Mouse (Mus musculus): ENCODE results near the gene Lgals3bp. TPM values are rescaled to one million over a fixed set of nuclear protein-coding genes. Genes with fewer than 3 reads are reported as not detected.

The Lgals3bp gene
- total and polyA plus RNA-seq, 3 experiments: 67.3 to 338 (median 146) TPM

DNA sequence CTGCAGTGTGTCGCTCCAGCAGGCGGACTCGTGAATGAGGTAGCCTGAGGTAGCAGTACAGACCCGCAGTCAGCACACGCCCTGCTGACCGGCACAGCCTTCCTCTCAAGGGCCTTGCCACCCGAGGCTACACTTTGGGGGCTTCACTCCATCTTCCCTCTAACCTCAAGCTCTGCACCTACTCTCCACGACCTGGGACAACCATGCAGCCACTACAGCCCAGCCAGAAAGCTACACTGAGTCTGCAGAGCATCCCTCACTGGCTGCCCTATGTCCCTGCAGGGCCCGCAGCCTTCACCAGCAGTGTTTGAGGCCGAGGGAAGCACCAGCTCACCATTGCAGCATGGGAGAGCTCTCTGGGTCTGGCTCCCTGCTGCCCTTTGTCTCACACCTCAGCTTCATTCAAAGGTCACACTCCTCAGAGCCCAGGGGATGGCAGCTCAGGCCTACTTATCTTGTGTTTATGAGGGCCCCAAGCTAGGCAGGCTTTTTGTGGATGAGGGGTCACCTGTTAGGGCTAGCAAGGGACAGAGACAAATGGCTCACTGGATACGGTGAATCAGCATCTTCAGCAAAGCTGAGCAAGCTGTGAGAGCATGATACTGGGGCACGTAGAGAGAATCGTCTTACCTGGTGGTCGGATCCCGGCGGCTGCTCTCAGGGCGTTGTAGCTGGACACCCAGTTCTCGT lies 6.3 kb upstream of the Lgals3bp start:
- Histone ChIP-seq H3K36me3 (replicated peaks in 1 of 2; ENCODE audit: control insufficient read depth in 1 of 2, insufficient read depth in 1 of 2, low read length in 1 of 2) (peaks cover 54 to 79% of the 10 kb centered on the region in 2 experiments), H3K9ac (ENCODE audit: insufficient read depth, low read depth) (no peak overlapping the region), H3K4me3 (replicated peaks in 1 of 3; ENCODE audit: low read depth in 2 of 3, low read length in 2 of 3, poor library complexity in 1 of 3) (no peak overlapping the region), H3K4me2 (ENCODE audit: insufficient read depth, low read depth, poor library complexity, severe bottlenecking) (no peak overlapping the region), H3K4me1 (ENCODE audit: control insufficient read depth in 1 of 2, insufficient read depth in 2 of 2) (peaks cover 21 to 38% of the 10 kb centered on the region in 2 experiments), H3K27ac (ENCODE audit: insufficient read depth, low read depth) (no peak overlapping the region), H3K9me3 (replicated peaks; ENCODE audit: low read length) (no peaks in the 10 kb centered on the region), H3K27me3 (replicated peaks) (no peaks in the 10 kb centered on the region), H3K79me2 (replicated peaks; ENCODE audit: control insufficient read depth, extremely low read depth, insufficient read depth, poor library complexity, severe bottlenecking) (no peaks in the 10 kb centered on the region)
- DNase-seq (ENCODE audit: extremely low read depth): no peak
- TF ChIP-seq TCF12 (IDR thresholded peaks at IDR 0.05; ENCODE audit: low read depth, low read length) (no peak), CHD1 (IDR thresholded peaks at IDR 0.05; ENCODE audit: low read depth, low read length) (no peak), JUND (conservative IDR thresholded peaks at IDR 0.05; ENCODE audit: low read depth, low read length) (no peak), KAT2A (IDR thresholded peaks at IDR 0.05; ENCODE audit: insufficient replicate concordance, low read length) (no peak), TBP (conservative IDR thresholded peaks at IDR 0.05; ENCODE audit: low read depth, low read length) (no peak), POLR2A (IDR thresholded peaks at IDR 0.05; ENCODE audit: low read depth, low read length) (no peak), POLR2AphosphoS2 (IDR thresholded peaks at IDR 0.05; ENCODE audit: low read depth, low read length) (no peak), USF1 (IDR thresholded peaks at IDR 0.05; ENCODE audit: low read depth, low read length) (no peak), MYC (IDR thresholded peaks at IDR 0.05; ENCODE audit: low read depth, low read length) (no peak), ZKSCAN1 (IDR thresholded peaks at IDR 0.05; ENCODE audit: borderline replicate concordance, low read depth, low read length) (no peak), GABPA (IDR thresholded peaks at IDR 0.05; ENCODE audit: insufficient replicate concordance, low read depth, low read length) (no peak), USF2 (conservative IDR thresholded peaks at IDR 0.05; ENCODE audit: low read depth, low read length) (no peak), MEF2A (IDR thresholded peaks at IDR 0.05; ENCODE audit: borderline replicate concordance, low read depth, low read length) (no peak)
- in situ Hi-C loops (cut with MboI; ENCODE audit: low pct_ligation_motif_present, low pct_unique_long_range_greater_than_20kb, low sequenced_read_pairs): no loop called here
- dilution Hi-C loops (cut with MboI; ENCODE audit: extremely low pct_ligation_motif_present, extremely low pct_unique_long_range_greater_than_20kb, low sequenced_read_pairs): no loop called here

DNA sequence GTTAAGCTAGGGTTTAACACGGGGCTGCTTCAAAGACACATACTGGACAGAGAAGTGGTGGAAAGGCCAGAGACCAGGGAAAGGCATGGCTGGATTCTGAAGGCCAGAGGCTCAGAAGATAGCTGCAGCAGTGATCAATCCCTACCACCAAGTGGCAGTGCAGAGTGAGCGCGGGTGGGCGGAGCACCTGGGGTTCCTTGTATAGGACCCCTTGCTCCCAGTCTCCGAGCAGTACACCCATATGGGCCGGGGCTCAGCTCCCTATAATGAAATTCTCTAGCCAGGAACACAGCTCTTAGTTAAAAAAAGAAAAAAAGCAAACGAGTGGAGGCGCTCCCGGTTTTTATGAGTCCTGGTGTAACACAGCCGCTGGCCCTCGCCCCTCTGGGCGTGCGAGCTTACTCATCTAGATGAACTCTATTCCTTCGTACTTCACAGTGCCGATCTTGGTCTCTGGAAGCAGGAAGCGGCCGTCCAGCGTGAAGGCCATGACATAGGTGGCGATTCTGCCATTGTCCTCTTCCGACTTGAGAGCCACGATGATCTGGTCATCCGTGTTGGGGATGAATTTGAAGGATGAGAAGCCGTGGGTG lies 5.5 kb upstream of the Lgals3bp start:
- no peak overlapping the region for H3K4me2 ChIP-seq (ENCODE audit: insufficient read depth, low read depth, poor library complexity, severe bottlenecking)
- H3K9ac ChIP-seq (ENCODE audit: insufficient read depth, low read depth): no peak overlapping the region
- dilution Hi-C loops (cut with MboI; ENCODE audit: extremely low pct_ligation_motif_present, extremely low pct_unique_long_range_greater_than_20kb, low sequenced_read_pairs): no loop called here
- H3K4me1 ChIP-seq (ENCODE audit: control insufficient read depth in 1 of 2, insufficient read depth in 2 of 2): peaks cover 24 to 45% of the 10 kb centered on the region in 2 experiments
- DNase-seq (ENCODE audit: extremely low read depth): no peak
- in situ Hi-C loops (cut with MboI; ENCODE audit: low pct_ligation_motif_present, low pct_unique_long_range_greater_than_20kb, low sequenced_read_pairs): no loop called here
- H3K36me3 ChIP-seq (replicated peaks in 1 of 2; ENCODE audit: control insufficient read depth in 1 of 2, insufficient read depth in 1 of 2, low read length in 1 of 2): peaks cover 54 to 71% of the 10 kb centered on the region in 2 experiments
- no peak overlapping the region for H3K4me3 ChIP-seq (replicated peaks in 1 of 3; ENCODE audit: low read depth in 2 of 3, low read length in 2 of 3, poor library complexity in 1 of 3)
- H3K27me3 ChIP-seq (replicated peaks): no peaks in the 10 kb centered on the region
- H3K79me2 ChIP-seq (replicated peaks; ENCODE audit: control insufficient read depth, extremely low read depth, insufficient read depth, poor library complexity, severe bottlenecking): no peaks in the 10 kb centered on the region
- no peak overlapping the region for H3K27ac ChIP-seq (ENCODE audit: insufficient read depth, low read depth)
- H3K9me3 ChIP-seq (replicated peaks; ENCODE audit: low read length): no peaks in the 10 kb centered on the region
- TF ChIP-seq GABPA (IDR thresholded peaks at IDR 0.05; ENCODE audit: insufficient replicate concordance, low read depth, low read length): no peak
- no peak for TF ChIP-seq RCOR1 (conservative IDR thresholded peaks at IDR 0.05; ENCODE audit: low read depth, low read length)
- peak; percentile 51 for TF ChIP-seq SMC3 (IDR thresholded peaks at IDR 0.05; ENCODE audit: low read depth, low read length)
- TF ChIP-seq MXI1 (IDR thresholded peaks at IDR 0.05; ENCODE audit: low read depth, low read length): no peak
- no peak for TF ChIP-seq TBP (conservative IDR thresholded peaks at IDR 0.05; ENCODE audit: low read depth, low read length)
- TF ChIP-seq ETS1 (conservative IDR thresholded peaks at IDR 0.05; ENCODE audit: low read depth, low read length): no peak
- no peak for TF ChIP-seq BHLHE40 (IDR thresholded peaks at IDR 0.05; ENCODE audit: low read depth, low read length)
- TF ChIP-seq IRF4 (IDR thresholded peaks at IDR 0.05; ENCODE audit: low read depth, low read length): no peak
- 0 out of 2 replicates have a peak, but pooled peaks have one; percentile 5 for TF ChIP-seq NRF1 (IDR thresholded peaks at IDR 0.05; ENCODE audit: low read depth, low read length)
- no peak for TF ChIP-seq ZC3H11A (IDR thresholded peaks at IDR 0.05; ENCODE audit: low read depth, low read length)
- TF ChIP-seq MAFK (IDR thresholded peaks at IDR 0.05; ENCODE audit: insufficient replicate concordance, low read length): no peak
- TF ChIP-seq TCF12 (IDR thresholded peaks at IDR 0.05; ENCODE audit: low read depth, low read length): no peak
- no peak for TF ChIP-seq ZNF384 (IDR thresholded peaks at IDR 0.05; ENCODE audit: low read depth, low read length)
- TF ChIP-seq CTCF (conservative IDR thresholded peaks at IDR 0.05 in 1 of 2, IDR thresholded peaks at IDR 0.05 in 1 of 2; ENCODE audit: low read depth in 2 of 2, low read length in 2 of 2): peak in 1 of 2 experiments; percentile 59; a peak in 2 of 4 replicates
- 0 out of 2 replicates have a peak, but pooled peaks have one; percentile 31 for TF ChIP-seq SIN3A (IDR thresholded peaks at IDR 0.05; ENCODE audit: low read length)
- no peak for TF ChIP-seq KAT2A (IDR thresholded peaks at IDR 0.05; ENCODE audit: insufficient replicate concordance, low read length)
- no peak for TF ChIP-seq MAZ (IDR thresholded peaks at IDR 0.05; ENCODE audit: low read depth, low read length)
- no peak for TF ChIP-seq PAX5 (IDR thresholded peaks at IDR 0.05; ENCODE audit: low read length)
- peak; percentile 14 for TF ChIP-seq RAD21 (IDR thresholded peaks at IDR 0.05; ENCODE audit: low read depth, low read length)
- TF ChIP-seq USF1 (IDR thresholded peaks at IDR 0.05; ENCODE audit: low read depth, low read length): no peak
- no peak for TF ChIP-seq ZMIZ1 (IDR thresholded peaks at IDR 0.05; ENCODE audit: low read depth, low read length)
- TF ChIP-seq POLR2AphosphoS2 (IDR thresholded peaks at IDR 0.05; ENCODE audit: low read depth, low read length): no peak
- TF ChIP-seq JUN (IDR thresholded peaks at IDR 0.05; ENCODE audit: insufficient read depth, low read depth, low read length): no peak
- TF ChIP-seq MEF2A (IDR thresholded peaks at IDR 0.05; ENCODE audit: borderline replicate concordance, low read depth, low read length): no peak

Measured in CH12.LX (cell line).